Mouse (Mus musculus) liver, embryonic 15.5 days (tissue): ENCODE results near the gene Ccdc62. TPM values are rescaled to one million over a fixed set of nuclear protein-coding genes. Genes with fewer than 3 reads are reported as not detected.
A peak's percentile ranks its signal among the peaks of the same experiment; 100 is the strongest.

Experiments
- ATAC-seq: fragments of 200-750 bp; cut with Nextera tagmentation; 2 replicates; pipeline ENCODE4 v1.8.0; 2017; ENCODE audit warnings: moderate number of reproducible peaks, mild to moderate bottlenecking, moderate library complexity; ENCODE audit not compliant: insufficient read depth
- H3K27ac ChIP-seq: fragments of 300-500 bp; sonication (generic); replicated peaks from 2 replicates; pipeline ENCODE4 v1.5.1; 2015; ENCODE audit warnings: mild to moderate bottlenecking, inconsistent platforms
- H3K27me3 ChIP-seq: fragments of 300-500 bp; sonication (generic); 2 replicates; pipeline ENCODE4 v1.6.1; 2015; ENCODE audit warnings: mild to moderate bottlenecking, inconsistent platforms
- H3K36me3 ChIP-seq: fragments of 300-500 bp; sonication (generic); replicated peaks from 2 replicates; pipeline ENCODE4 v1.6.1; 2015; ENCODE audit warnings: moderate library complexity, mild to moderate bottlenecking, inconsistent platforms
- H3K4me1 ChIP-seq: fragments of 300-500 bp; sonication (generic); replicated peaks from 2 replicates; pipeline ENCODE4 v1.6.1; 2015; ENCODE audit warnings: inconsistent platforms
- H3K4me2 ChIP-seq: fragments of 300-500 bp; sonication (generic); 2 replicates; pipeline ENCODE4 v1.6.1; 2015; ENCODE audit warnings: moderate library complexity, mild to moderate bottlenecking, inconsistent platforms
- H3K4me3 ChIP-seq: fragments of 300-500 bp; sonication (generic); replicated peaks from 2 replicates; pipeline ENCODE4 v1.5.1; 2015; ENCODE audit warnings: mild to moderate bottlenecking, inconsistent platforms
- H3K9ac ChIP-seq: fragments of 300-500 bp; sonication (generic); 2 replicates; pipeline ENCODE4 v1.6.1; 2015; ENCODE audit warnings: moderate library complexity, mild to moderate bottlenecking, inconsistent platforms
- H3K9me3 ChIP-seq: fragments of 300-500 bp; sonication (generic); replicated peaks from 2 replicates; pipeline ENCODE4 v1.6.1; 2016; ENCODE audit warnings: inconsistent platforms
- WGBS: fragments of 180-500 bp; shearing (Covaris S2); methylation state at CpG from one replicate; pipeline ENCODE4 v1.1.7; 2015; ENCODE audit warnings: mixed read lengths; ENCODE audit not compliant: insufficient replicate concordance; 5-methylcytosine and 5-hydroxymethylcytosine counted together
- microRNA-seq: library from miRNA; unstranded; fragments of <30 nt; microRNA quantifications from one replicate; pipeline ENCODE4, GENCODE M21; 2016
- polyA plus RNA-seq: library from polyadenylated mRNA; unstranded; fragments of >200 nt; fragmentation: Nextera tagmentation; extraction: Ambion mirVana; gene quantifications from 2 replicates; pipeline ENCODE4 v1.2.1, GENCODE M21; 2015

Ccdc62 gene
- polyA plus RNA-seq, 1 experiment from 2014 or later = 3.2 TPM

- H3K4me3 ChIP-seq = no peak overlapping the region
- H3K27me3 ChIP-seq = no peaks in the 10 kb centered on the region
- H3K9me3 ChIP-seq = no peaks in the 10 kb centered on the region
- no peak for ATAC-seq
- 16% methylated on average over 8 of the region's 8 CpGs for WGBS
- peaks cover 35% of the 10 kb centered on the region for H3K36me3 ChIP-seq
- H3K4me1 ChIP-seq = peaks cover 77% of the 10 kb centered on the region
- peak overlapping the region; percentile 58 for H3K4me2 ChIP-seq
- H3K9ac ChIP-seq = no peak overlapping the region
- peak overlapping the region; percentile 81 for H3K27ac ChIP-seq
Observed at GRCm38 (mm10) chr5:124011927-124012326, 81.4 kb downstream of the Ccdc62 start.

GRCm38 (mm10) chr5:124012885-124013284 lies 82.4 kb downstream of the Ccdc62 start:
- Histone ChIP-seq H3K27me3 (no peaks in the 10 kb centered on the region), H3K4me2 (peak overlapping the region; percentile 3; the same call in 1 of the 2 replicates), H3K9me3 (no peaks in the 10 kb centered on the region), H3K4me1 (peaks cover 87% of the 10 kb centered on the region), H3K9ac (no peak overlapping the region), H3K36me3 (peaks cover 26% of the 10 kb centered on the region), H3K4me3 (no peak overlapping the region), H3K27ac (peak overlapping the region; percentile 81; the same call in 1 of the 2 replicates)
- ATAC-seq = no peak
- WGBS = 21% methylated on average over 10 of the region's 10 CpGs

GRCm38 (mm10) chr5:124013747-124014146 lies 83.3 kb downstream of the Ccdc62 start:
- peaks cover 17% of the 10 kb centered on the region for H3K36me3 ChIP-seq
- H3K27ac ChIP-seq = no peak overlapping the region
- no peak for ATAC-seq
- no peaks in the 10 kb centered on the region for H3K9me3 ChIP-seq
- H3K9ac ChIP-seq = no peak overlapping the region
- WGBS = 65% methylated on average over 16 of the region's 16 CpGs
- H3K4me2 ChIP-seq = no peak overlapping the region
- H3K4me1 ChIP-seq = peaks cover 95% of the 10 kb centered on the region
- H3K27me3 ChIP-seq = no peaks in the 10 kb centered on the region
- no peak overlapping the region for H3K4me3 ChIP-seq

DNA sequence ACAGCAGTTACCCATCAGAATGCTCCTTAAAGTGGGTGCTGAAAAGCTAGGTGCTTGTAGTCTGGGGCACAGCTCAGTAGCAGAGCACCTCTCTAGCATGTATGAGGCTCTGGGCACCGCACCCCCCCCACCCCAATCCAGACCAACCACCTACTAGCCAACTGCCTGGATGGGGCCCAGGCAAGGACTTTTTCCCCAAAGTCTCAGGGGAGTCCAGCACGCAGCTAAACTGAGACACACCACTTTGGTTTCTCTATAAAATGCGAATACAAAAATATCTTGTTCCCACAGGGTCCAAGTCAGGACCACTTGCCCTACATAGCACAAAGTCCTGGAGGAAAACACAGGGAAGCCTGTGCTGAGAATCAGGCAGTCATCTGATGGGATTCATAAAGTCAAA lies 83.7 kb downstream of the Ccdc62 start:
- Histone ChIP-seq H3K9me3 (no peaks in the 10 kb centered on the region), H3K36me3 (peaks cover 13% of the 10 kb centered on the region), H3K4me2 (no peak overlapping the region), H3K9ac (no peak overlapping the region), H3K27ac (no peak overlapping the region), H3K4me3 (no peak overlapping the region), H3K4me1 (peaks cover 99% of the 10 kb centered on the region), H3K27me3 (no peaks in the 10 kb centered on the region)
- 87% methylated on average over 3 of the region's 3 CpGs for WGBS
- no peak for ATAC-seq

GRCm38 (mm10) chr5:124014791-124015251 lies 84.3 kb downstream of the Ccdc62 start:
- Histone ChIP-seq H3K9ac (no peak overlapping the region), H3K27ac (no peak overlapping the region), H3K4me2 (peak overlapping the region; percentile 2; the same call in 1 of the 2 replicates), H3K9me3 (no peaks in the 10 kb centered on the region), H3K36me3 (peaks cover 7% of the 10 kb centered on the region; the same call in 1 of the 2 replicates), H3K4me3 (no peak overlapping the region), H3K27me3 (no peaks in the 10 kb centered on the region), H3K4me1 (peaks cover 99% of the 10 kb centered on the region)
- ATAC-seq = no peak
- 55% methylated on average over 11 of the region's 11 CpGs for WGBS

DNA sequence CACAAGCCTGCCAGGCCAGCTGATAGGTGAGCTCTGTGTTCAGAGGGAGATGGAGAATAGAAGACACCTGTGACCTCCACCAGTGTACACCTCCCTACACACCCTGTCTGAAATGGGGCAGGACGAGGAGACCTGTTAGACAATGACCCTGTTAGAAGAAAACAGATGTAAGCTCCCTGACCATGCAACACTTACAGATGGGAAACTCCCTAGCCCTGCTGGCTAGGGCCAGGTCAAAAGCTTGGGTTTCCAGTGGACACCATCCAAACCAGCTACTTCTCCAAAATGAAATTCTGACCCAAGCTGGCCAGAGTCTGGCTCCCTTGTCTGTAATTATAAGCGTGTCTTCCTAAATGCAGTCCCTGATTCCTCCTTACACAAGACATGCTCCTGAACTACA lies 85.2 kb downstream of the Ccdc62 start:
- no peak overlapping the region for H3K27ac ChIP-seq
- H3K27me3 ChIP-seq = no peaks in the 10 kb centered on the region
- no peak overlapping the region for H3K9ac ChIP-seq
- no peak overlapping the region for H3K4me2 ChIP-seq
- ATAC-seq = no peak
- H3K9me3 ChIP-seq = no peaks in the 10 kb centered on the region
- H3K4me1 ChIP-seq = peaks cover 99% of the 10 kb centered on the region
- 69% methylated on average over 2 of the region's 2 CpGs for WGBS
- H3K4me3 ChIP-seq = no peak overlapping the region
- H3K36me3 ChIP-seq = peaks cover under 1% of the 10 kb centered on the region; the same call in 1 of the 2 replicates

DNA sequence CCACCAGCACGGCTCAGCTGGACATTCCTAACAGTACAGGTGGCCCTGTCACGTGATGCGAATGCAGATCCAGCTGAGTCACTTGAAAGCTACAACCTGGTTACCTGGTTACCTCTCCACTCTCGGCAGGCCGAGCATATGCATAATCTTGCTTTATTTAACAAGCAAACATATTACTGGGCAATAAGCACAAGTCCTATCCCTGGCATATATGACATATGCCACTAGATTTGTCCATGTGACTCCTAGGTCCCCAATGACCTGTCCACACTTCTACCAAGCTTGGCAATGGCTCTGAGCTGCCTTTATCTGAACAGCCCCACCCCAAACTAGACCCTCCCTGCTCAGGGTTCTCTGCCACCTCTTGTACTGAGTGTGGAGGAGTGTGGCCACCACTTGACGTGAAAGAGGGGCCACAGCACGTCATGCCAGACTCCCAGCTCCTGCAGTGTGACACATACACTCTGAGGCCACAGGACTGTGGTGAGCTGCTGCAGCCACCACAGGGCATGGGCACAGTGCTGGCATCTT lies 85.9 kb downstream of the Ccdc62 start:
- no peak for ATAC-seq
- H3K36me3 ChIP-seq = peaks cover 5% of the 10 kb centered on the region; the same call in 1 of the 2 replicates
- no peak overlapping the region for H3K4me3 ChIP-seq
- no peak overlapping the region for H3K4me2 ChIP-seq
- no peaks in the 10 kb centered on the region for H3K9me3 ChIP-seq
- H3K27me3 ChIP-seq = no peaks in the 10 kb centered on the region
- H3K9ac ChIP-seq = no peak overlapping the region
- WGBS = 62% methylated on average over 7 of the region's 7 CpGs
- H3K4me1 ChIP-seq = peaks cover 99% of the 10 kb centered on the region
- no peak overlapping the region for H3K27ac ChIP-seq

- Histone ChIP-seq H3K9me3 (no peaks in the 10 kb centered on the region), H3K4me2 (no peak overlapping the region), H3K4me3 (no peak overlapping the region), H3K4me1 (peaks cover 98% of the 10 kb centered on the region), H3K9ac (no peak overlapping the region), H3K36me3 (peaks cover 13% of the 10 kb centered on the region; the same call in 1 of the 2 replicates), H3K27me3 (no peaks in the 10 kb centered on the region), H3K27ac (0 out of 2 replicates have a peak overlapping the region, but pooled peaks have one; percentile 59)
- 65% methylated on average over 9 of the region's 9 CpGs for WGBS
- no peak for ATAC-seq
Observed at GRCm38 (mm10) chr5:124017941-124018340, 87.5 kb downstream of the Ccdc62 start.

DNA sequence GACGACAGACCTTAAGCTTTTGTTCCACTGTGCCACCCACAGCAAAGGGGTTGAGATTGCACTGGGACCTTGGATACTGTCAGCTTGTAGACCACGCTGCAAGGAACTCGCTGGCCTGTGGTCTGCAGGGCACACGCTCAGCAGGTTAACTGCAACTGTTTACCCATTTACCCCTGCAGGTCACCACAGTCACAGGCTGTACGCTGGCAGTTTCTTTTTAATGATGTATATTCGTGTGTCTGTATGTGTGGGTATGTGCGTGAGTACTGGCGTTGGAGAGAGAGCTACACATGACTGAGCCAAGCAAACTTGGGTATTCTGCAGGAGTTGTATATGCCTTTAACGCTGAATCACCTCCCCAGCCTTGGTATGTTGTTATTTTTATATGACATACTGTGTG lies 88.2 kb downstream of the Ccdc62 start:
- peak overlapping the region; percentile 48 for H3K4me2 ChIP-seq
- H3K27me3 ChIP-seq = no peaks in the 10 kb centered on the region
- peaks cover 98% of the 10 kb centered on the region for H3K4me1 ChIP-seq
- H3K4me3 ChIP-seq = no peak overlapping the region
- no peak for ATAC-seq
- H3K9me3 ChIP-seq = no peaks in the 10 kb centered on the region
- peaks cover 13% of the 10 kb centered on the region; the same call in 1 of the 2 replicates for H3K36me3 ChIP-seq
- H3K9ac ChIP-seq = no peak overlapping the region
- H3K27ac ChIP-seq = peak overlapping the region; percentile 59
- WGBS = 42% methylated on average over 9 of the region's 9 CpGs

Small RNA genes within 50 kb of the gene (microRNA-seq; reads per million reads assigned to microRNA genes)
- gene Mir7032 = 2.0 reads per million

Other genes starting within 250 kb of the Ccdc62 start
- 10.8 and 11.9 TPM in 2 replicates for gene Clip1, start 246.1 kb upstream of the Ccdc62 start, polyA plus RNA-seq
- gene Zcchc8, start 209.6 kb upstream of the Ccdc62 start, polyA plus RNA-seq = 25.6 and 28.6 TPM in 2 replicates
- gene Rsrc2, start 181.3 kb upstream of the Ccdc62 start, polyA plus RNA-seq = 30.1 and 34.2 TPM in 2 replicates
- gene Kntc1, start 181.0 kb upstream of the Ccdc62 start, polyA plus RNA-seq = 19.9 and 21.3 TPM in 2 replicates
- gene Hcar2, start 65.2 kb upstream of the Ccdc62 start, polyA plus RNA-seq = 0.18 and 0.32 TPM in 2 replicates
- 0.10 and 0.13 TPM in 2 replicates for gene Hcar1, start 50.7 kb upstream of the Ccdc62 start, polyA plus RNA-seq
- 30.9 and 42.8 TPM in 2 replicates for gene Denr, start 23.5 kb upstream of the Ccdc62 start, polyA plus RNA-seq
- 0.76 and 1.2 TPM in 2 replicates for gene Gm43518, start 3.3 kb upstream of the Ccdc62 start, polyA plus RNA-seq
- 11.4 and 12.9 TPM in 2 replicates for gene Hip1r, start 42.9 kb downstream of the Ccdc62 start, polyA plus RNA-seq
- 16.5 and 17.3 TPM in 2 replicates for gene Vps37b, start 101.6 kb downstream of the Ccdc62 start, polyA plus RNA-seq
- 6.1 and 7.1 TPM in 2 replicates for gene Abcb9, start 165.1 kb downstream of the Ccdc62 start, polyA plus RNA-seq
- 14.2 and 15.2 TPM in 2 replicates for gene Ogfod2, start 181.6 kb downstream of the Ccdc62 start, polyA plus RNA-seq
- 52.1 and 53.5 TPM in 2 replicates for gene Arl6ip4, start 185.4 kb downstream of the Ccdc62 start, polyA plus RNA-seq